Mouse (Mus musculus) heart, adult 10 weeks (tissue): Measurements from ENCODE around the gene Arhgap1. TPM values are rescaled to one million over a fixed set of nuclear protein-coding genes. Genes with fewer than 3 reads are reported as not detected.

Experiments
- polyA plus RNA-seq: library from polyadenylated mRNA; stranded (reverse); fragments of 350-450 nt; fragmentation: Illumina TruSeq; extraction: RNeasy Lipid Tissue Mini Kit (QIAGEN cat#74804); gene quantifications from one replicate; pipeline ENCODE4 v1.2.3, GENCODE M21; 2014; ENCODE audit warnings: low read depth, low replicate concordance

Gene Arhgap1
- polyA plus RNA-seq = 28.1 TPM

GRCm38 (mm10) chr2:91649553-91650359 is at the start of gene Arhgap1, which contains the start of gene Zfp408:
TSS of gene Arhgap1 (plus strand) at chr2:91649860.
TSS of gene Zfp408 (minus strand) at chr2:91649791.

GRCm38 (mm10) chr2:91636229-91636628 is 13.4 kb upstream of the Arhgap1 start, which contains the start of gene F2:
TSS of gene F2 (minus strand) at chr2:91636414.

DNA sequence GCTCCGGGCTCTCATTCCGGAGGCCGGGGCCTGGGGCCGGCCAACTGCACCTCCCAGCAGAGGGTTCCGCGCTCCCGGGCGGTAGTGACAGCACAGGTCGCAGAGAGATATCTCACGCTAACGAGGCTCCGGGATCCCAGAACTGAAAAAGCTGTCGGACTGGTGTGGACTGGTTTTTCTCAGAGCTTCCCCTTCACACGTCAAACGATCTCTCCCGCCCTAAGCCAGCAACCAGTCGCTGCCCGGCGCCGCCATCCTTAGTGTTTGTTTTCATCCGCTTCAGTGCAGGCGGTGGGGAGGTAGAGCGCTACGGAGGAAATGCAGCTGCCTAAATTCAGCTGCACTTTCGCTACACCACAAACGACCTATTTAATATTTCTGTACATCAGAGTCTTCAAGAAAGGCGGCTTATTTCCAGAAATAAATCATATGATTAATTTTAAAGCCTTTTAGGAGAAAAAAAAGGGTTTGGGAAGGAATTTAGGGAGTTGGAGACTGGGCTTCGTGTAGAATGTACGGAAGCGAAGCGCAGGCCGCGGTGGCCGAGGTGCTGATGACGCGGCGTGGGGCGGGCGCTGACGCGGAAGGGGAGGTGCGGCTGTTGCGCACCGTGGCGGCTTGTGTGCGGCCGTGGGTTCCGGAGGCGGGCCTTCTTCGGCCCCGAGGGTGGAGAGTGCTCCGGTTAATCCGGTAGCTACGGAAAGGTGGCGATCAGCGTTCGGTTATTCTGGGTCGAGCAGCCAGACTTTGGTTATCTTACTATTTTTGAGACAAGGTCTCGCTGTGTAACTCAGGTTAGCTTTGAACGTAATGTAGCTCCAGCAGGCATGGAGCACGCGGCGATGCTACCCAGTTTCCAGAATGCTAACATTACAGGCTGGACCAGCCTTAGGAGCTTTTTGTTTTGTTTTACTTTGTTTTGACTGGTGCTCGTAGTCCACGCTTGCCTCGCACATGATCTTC is 60.9 kb downstream of the Arhgap1 start, which contains the start of the genes Atg13 and Harbi1:
Gene Atg13, minus strand, starts transcription at position 305 of the 963 bp plus-strand sequence.
Gene Harbi1, plus strand, starts transcription at position 581 of the 963 bp plus-strand sequence.

Other genes starting within 250 kb of the Arhgap1 start
- gene 1110051M20Rik, start 205.2 kb upstream of the Arhgap1 start, polyA plus RNA-seq = 11.0 TPM
- 5.1 TPM for gene Lrp4, start 192.3 kb upstream of the Arhgap1 start, polyA plus RNA-seq
- gene Ckap5, start 123.1 kb upstream of the Arhgap1 start, polyA plus RNA-seq = 23.9 TPM
- gene F2, start 13.4 kb upstream of the Arhgap1 start, polyA plus RNA-seq = 0.52 TPM
- 4.2 TPM for gene Zfp408, start 69 bp upstream of the Arhgap1 start, polyA plus RNA-seq
- gene Atg13, start 60.7 kb downstream of the Arhgap1 start, polyA plus RNA-seq = 54.0 TPM
- 9.1 TPM for gene Harbi1, start 61.0 kb downstream of the Arhgap1 start, polyA plus RNA-seq
- gene Ambra1, start 80.3 kb downstream of the Arhgap1 start, polyA plus RNA-seq = 13.8 TPM